Mouse (Mus musculus) heart, adult 2 months (tissue): ENCODE results near the gene Ptgr2. TPM values are rescaled to one million over a fixed set of nuclear protein-coding genes. Genes with fewer than 3 reads are reported as not detected.
A peak's percentile ranks its signal among the peaks of the same experiment; 100 is the strongest.

Experiments
- DNase-seq, 2 experiments: peaks; one replicate each; pipeline ENCODE4 v3.0.0; 2021
- H3K27ac ChIP-seq: fragments of 200-600 bp; 2 replicates; pipeline ENCODE4 v1.8.1; 2022
- H3K27me3 ChIP-seq: fragments of 200-500 bp; 2 replicates; pipeline ENCODE4 v1.6.1; 2012; ENCODE audit warnings: mild to moderate bottlenecking, low read length, inconsistent platforms, mixed read lengths; ENCODE audit not compliant: control insufficient read depth, insufficient read depth
- H3K36me3 ChIP-seq: fragments of 200-500 bp; 2 replicates; pipeline ENCODE4 v1.6.1; 2012; ENCODE audit warnings: low read length, inconsistent platforms; ENCODE audit not compliant: control insufficient read depth, insufficient read depth
- H3K4me1 ChIP-seq: fragments of 200-500 bp; 2 replicates; pipeline ENCODE4 v1.6.1; 2011; ENCODE audit warnings: low read length; ENCODE audit not compliant: control insufficient read depth, insufficient read depth
- H3K4me3 ChIP-seq: fragments of 200-600 bp; 2 replicates; pipeline ENCODE4 v1.8.1; 2022
- H3K79me2 ChIP-seq: fragments of 200-500 bp; replicated peaks from 2 replicates; pipeline ENCODE4 v1.6.1; 2012; ENCODE audit warnings: mild to moderate bottlenecking, inconsistent platforms, low read length, moderate library complexity, mixed read lengths; ENCODE audit not compliant: control insufficient read depth, insufficient read depth
- H3K9ac ChIP-seq: fragments of 200-500 bp; 2 replicates; pipeline ENCODE4 v1.6.1; 2012; ENCODE audit warnings: low read depth, mild to moderate bottlenecking, control low read depth, inconsistent platforms, low read length, mixed read lengths
- CTCF ChIP-seq: fragments of 200-600 bp; IDR thresholded peaks from 2 replicates; pipeline ENCODE4 v1.8.1; 2022; ENCODE audit warnings: antibody characterized with exemption, mild to moderate bottlenecking, moderate library complexity
- EP300 ChIP-seq: fragments of 200-500 bp; IDR thresholded peaks from 2 replicates; pipeline ENCODE4 v1.6.1; 2011; ENCODE audit warnings: low read depth, low read length, control low read depth; ENCODE audit not compliant: insufficient read depth
- POLR2A ChIP-seq: fragments of 200-500 bp; IDR thresholded peaks from 2 replicates; pipeline ENCODE4 v1.6.1; 2011; ENCODE audit warnings: mild to moderate bottlenecking, low read depth, low read length, control low read depth; ENCODE audit not compliant: insufficient read depth
- WGBS: fragments of 180-500 bp; shearing (Covaris S2); methylation state at CpG from one replicate; pipeline ENCODE4 v1.1.7; 2018; 5-methylcytosine and 5-hydroxymethylcytosine counted together
- intact Hi-C: fragments of 180-260 bp; cut with DNase I; formaldehyde crosslinking; loops from one replicate; pipeline ENCODE4 v1.15.1; 2025
- polyA plus RNA-seq: library from polyadenylated mRNA; depleted of rRNA; stranded (reverse); fragments of >200 nt; gene quantifications from 2 replicates; pipeline ENCODE4 v1.2.3, GENCODE M21; 2012
- total RNA-seq, 2 experiments: library from RNA; stranded (reverse); gene quantifications; 2 replicates each; pipeline ENCODE4 v1.2.3; 2021

The Ptgr2 gene
- total and polyA plus RNA-seq, 3 experiments = 59.4 to 248 (median 222) TPM

GRCm38 (mm10) chr12:84245683-84246082 is 39.3 kb upstream of the Ptgr2 start:
- Histone ChIP-seq H3K9ac (no peak overlapping the region), H3K36me3 (no peaks in the 10 kb centered on the region), H3K27me3 (no peaks in the 10 kb centered on the region; the same call in 1 of the 2 replicates), H3K4me1 (no peaks in the 10 kb centered on the region), H3K4me3 (no peak overlapping the region), H3K27ac (no peak overlapping the region), H3K79me2 (no peaks in the 10 kb centered on the region)
- TF ChIP-seq EP300 (no peak), CTCF (no peak)
- intact Hi-C loops = loop anchor here (5.0 to 10.0 kb wide), 2 partner anchors 98 to 181 kb away; partner anchors contain the start of genes Acot5 and Pnma1
- WGBS = 60% methylated on average over 5 of the region's 5 CpGs
- no peak for DNase-seq

DNA sequence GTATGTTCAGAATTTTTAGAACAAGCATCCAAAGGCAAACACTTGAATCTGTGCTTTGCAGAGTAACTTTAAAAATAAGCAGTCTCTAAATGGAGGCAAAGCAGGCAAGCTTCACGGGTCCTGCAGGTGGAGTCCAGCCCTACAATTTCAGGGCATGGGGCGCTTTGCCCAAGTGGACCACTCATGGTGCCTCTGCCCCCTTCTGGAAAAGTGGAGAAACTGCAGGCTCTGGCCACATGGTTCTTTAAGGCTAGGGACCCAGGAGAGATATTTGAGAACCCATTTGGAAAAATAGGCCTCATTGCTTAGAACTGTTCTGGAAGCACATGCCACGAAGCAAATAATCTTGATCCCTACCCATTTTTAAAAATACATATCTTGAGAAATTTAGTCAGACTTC is 35.8 kb upstream of the Ptgr2 start:
- Histone ChIP-seq H3K4me3 (no peak overlapping the region), H3K79me2 (no peaks in the 10 kb centered on the region), H3K36me3 (no peaks in the 10 kb centered on the region), H3K27ac (no peak overlapping the region), H3K9ac (no peak overlapping the region), H3K27me3 (no peaks in the 10 kb centered on the region), H3K4me1 (no peaks in the 10 kb centered on the region)
- WGBS = 6% methylated on average over 3 of the region's 3 CpGs
- TF ChIP-seq EP300 (peak; percentile 91), CTCF (no peak; the same call in none of the 2 replicates)
- peak; percentile 71 to 73 for DNase-seq
- intact Hi-C loops = loop anchor here (1.0 to 10.0 kb wide), 4 partner anchors 28 to 184 kb away; partner anchors contain the start of genes Acot5 and Pnma1

DNA sequence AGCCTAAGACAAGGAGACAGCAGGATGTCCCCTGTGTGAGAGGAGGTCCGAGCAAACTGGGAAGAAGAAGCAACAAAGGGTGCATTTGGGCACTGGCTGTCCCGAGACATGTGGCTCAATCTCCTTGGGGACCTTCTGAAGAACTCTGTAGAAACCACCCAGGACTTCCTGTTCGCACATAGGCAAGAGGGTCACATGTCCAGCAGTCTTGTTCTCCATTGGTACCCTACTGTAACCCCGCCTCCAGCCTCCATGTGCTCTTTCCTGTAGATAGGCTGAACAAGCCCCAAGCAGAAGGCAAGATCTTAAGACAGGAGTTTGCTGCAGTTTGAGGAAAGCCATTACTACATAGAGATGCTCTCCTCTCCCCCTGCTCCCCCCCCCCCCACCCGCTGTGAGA is 32.2 kb upstream of the Ptgr2 start:
- Histone ChIP-seq H3K79me2 (no peaks in the 10 kb centered on the region), H3K27me3 (no peaks in the 10 kb centered on the region), H3K9ac (no peak overlapping the region), H3K4me1 (no peaks in the 10 kb centered on the region), H3K4me3 (no peak overlapping the region), H3K27ac (no peak overlapping the region), H3K36me3 (no peaks in the 10 kb centered on the region)
- WGBS = 80% methylated on average over 5 of the region's 5 CpGs
- intact Hi-C loops = no loop called here
- no peak for DNase-seq
- no peak for TF ChIP-seq POLR2A
- no peak for TF ChIP-seq EP300
- TF ChIP-seq CTCF = no peak

DNA sequence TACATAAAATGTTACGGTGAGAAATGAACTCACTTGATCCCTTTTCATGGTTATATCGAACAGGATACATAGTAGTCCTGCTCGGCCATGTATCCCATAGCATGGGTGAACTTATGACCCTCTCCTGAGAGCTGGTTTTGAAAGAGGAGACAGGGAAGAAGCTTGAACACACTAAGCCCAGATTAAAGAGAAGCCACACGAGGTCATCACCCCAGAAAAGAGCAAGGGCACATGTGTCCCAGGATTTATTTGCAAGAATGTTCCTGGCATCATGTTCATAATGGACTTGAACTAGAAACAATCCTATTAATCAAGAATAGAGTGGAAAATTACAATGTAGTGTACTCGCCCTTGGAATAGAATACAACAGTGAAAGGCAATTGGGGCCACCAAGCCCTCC is 30.1 kb upstream of the Ptgr2 start:
- no peak for TF ChIP-seq CTCF
- no peak for TF ChIP-seq POLR2A
- no peak for TF ChIP-seq EP300
- WGBS = 78% methylated on average over 5 of the region's 5 CpGs

DNA sequence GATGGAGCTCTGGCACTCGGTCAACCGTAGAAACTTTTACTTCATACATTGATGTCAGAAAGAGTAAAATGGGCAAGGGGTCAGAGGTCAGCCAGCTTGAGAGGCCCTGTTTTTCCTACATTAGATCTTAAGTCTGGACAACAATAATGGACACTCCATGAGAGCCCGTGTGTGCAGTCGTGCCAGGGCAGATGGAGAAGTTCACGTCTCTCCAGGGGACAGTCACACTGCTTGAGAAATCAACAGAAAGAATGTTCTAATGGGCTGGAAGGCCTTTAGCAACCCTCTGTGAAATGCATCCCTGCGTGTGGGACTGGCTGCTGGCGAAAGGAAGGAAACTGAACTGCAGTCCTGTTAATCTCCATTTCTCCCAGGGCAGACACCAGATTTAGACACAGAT is 24.7 kb upstream of the Ptgr2 start:
- Histone ChIP-seq H3K27ac (no peak overlapping the region), H3K9ac (no peak overlapping the region), H3K27me3 (no peaks in the 10 kb centered on the region), H3K36me3 (no peaks in the 10 kb centered on the region), H3K79me2 (no peaks in the 10 kb centered on the region), H3K4me3 (no peak overlapping the region), H3K4me1 (no peaks in the 10 kb centered on the region)
- intact Hi-C loops = no loop called here
- 68% methylated on average over 7 of the region's 7 CpGs for WGBS
- no peak for TF ChIP-seq EP300
- TF ChIP-seq CTCF = no peak
- DNase-seq = no peak

More for the DNA sequence above, 30.1 kb upstream of the Ptgr2 start:
- no peaks in the 10 kb centered on the region for H3K36me3 ChIP-seq
- no peak for DNase-seq
- H3K9ac ChIP-seq = no peak overlapping the region
- no peak overlapping the region for H3K4me3 ChIP-seq
- no peaks in the 10 kb centered on the region for H3K79me2 ChIP-seq
- no peaks in the 10 kb centered on the region for H3K27me3 ChIP-seq
- intact Hi-C loops = no loop called here
- no peak overlapping the region for H3K27ac ChIP-seq
- H3K4me1 ChIP-seq = no peaks in the 10 kb centered on the region

GRCm38 (mm10) chr12:84267264-84267663 is 17.8 kb upstream of the Ptgr2 start:
- Histone ChIP-seq H3K4me3 (no peak overlapping the region), H3K9ac (no peak overlapping the region), H3K27me3 (no peaks in the 10 kb centered on the region), H3K79me2 (no peaks in the 10 kb centered on the region), H3K4me1 (no peaks in the 10 kb centered on the region), H3K36me3 (no peaks in the 10 kb centered on the region), H3K27ac (no peak overlapping the region)
- no peak for DNase-seq
- 67% methylated on average over 2 of the region's 2 CpGs for WGBS
- no peak for TF ChIP-seq EP300
- TF ChIP-seq POLR2A = no peak
- no peak for TF ChIP-seq CTCF
- intact Hi-C loops = no loop called here
